Mouse (Mus musculus) thymus, postnatal 14 days (tissue): ENCODE results near the gene Bex6.
A peak's percentile ranks its signal among the peaks of the same experiment; 100 is the strongest.
"Not testable (repeated sequence)": the region's sequence is repeated elsewhere in the genome, so short reads cannot be mapped to it uniquely, and the experiment has no call there.

Source experiments
- DNase-seq: peaks from one replicate; pipeline ENCODE4 v3.0.0; 2021

Gene Bex6

DNA sequence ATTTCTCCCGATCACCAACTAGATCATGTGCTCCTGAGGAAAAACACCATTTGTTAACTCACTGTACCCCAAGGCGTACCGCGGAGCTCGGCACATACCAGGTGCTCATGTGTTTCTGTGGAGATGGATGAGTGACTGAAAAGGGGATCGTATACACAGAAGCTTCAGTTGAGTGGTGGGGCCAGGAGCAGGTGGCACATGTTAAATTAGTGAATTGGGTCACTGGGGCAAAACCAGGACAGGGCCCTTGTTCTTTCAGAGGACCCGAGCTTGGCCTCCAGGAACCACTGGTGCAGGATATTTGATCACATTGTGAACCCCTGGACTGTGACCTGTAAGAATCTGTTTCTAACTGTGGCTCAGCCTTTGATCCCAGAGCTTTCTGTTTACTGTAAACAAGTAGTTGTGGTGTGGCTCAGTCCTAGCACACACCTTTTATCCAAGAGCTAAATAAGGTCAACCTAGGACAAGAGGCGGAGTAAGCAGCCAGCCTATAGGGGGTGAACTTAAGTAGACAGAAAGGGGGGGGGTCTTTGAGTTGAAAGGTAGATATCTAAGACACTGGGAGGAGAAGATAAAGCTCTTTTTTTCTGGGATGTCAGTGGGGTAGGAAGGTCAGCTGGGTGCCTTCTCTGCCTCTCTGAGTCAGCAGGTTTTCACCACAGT is 5.2 kb upstream of the Bex6 start:
- peak; percentile 61 for DNase-seq

DNA sequence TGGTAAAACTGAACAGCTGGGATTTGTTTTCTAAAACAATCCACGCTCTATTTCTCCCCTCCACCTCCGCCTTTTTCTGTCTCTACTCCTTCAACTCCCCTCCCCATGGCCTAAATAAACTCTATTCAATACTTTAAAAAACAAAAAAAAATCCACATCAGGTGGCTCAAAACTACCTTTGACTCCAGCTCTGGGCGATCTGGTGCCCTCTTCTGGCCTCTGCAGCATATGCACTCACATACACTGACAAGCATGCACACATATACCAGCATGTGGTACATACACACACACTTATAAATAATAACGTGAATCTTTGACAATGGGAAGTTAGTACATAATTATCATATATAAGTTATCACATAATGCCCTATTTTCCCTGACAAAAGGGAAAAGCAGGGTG is 4.6 kb upstream of the Bex6 start:
- DNase-seq = peak; percentile 67

DNA sequence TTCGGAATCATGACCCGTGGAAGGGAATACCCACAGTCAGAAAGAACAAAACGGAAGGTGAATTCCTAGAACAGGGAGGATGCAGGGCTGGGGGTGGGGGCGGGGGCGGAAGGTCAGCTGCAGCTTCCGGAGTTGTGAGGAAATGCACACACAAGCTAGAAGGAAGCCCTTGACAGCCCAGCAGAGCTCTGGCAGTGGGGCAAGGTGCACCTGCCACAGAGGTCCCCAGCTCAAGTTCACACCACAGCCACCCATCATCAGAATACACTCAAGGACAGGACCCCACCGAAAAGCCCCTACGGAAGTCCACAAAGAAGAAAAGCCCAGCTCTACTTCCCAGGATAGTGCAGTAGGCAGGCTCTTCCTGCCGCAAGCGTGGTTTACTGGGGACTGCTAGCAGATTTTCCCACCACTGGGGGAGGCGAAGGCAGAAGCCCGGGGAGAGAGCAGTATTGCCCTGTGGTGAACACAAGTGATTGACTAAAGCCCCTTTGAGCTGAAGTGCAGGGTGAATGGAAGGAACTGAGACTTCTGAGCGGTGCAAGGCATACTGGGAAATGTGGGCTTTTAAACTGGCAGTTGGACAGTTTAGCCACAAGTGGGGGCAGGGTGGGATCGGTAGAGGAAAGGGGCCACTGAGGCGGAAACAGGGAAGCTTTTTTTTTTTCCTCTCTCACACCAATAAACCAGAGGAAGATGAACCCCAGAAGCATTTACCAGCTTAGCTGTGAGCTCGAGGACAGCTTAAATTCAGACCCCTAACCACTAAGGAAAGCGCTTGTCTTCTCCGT is 2.5 kb upstream of the Bex6 start:
- DNase-seq = peak; percentile 79

DNA sequence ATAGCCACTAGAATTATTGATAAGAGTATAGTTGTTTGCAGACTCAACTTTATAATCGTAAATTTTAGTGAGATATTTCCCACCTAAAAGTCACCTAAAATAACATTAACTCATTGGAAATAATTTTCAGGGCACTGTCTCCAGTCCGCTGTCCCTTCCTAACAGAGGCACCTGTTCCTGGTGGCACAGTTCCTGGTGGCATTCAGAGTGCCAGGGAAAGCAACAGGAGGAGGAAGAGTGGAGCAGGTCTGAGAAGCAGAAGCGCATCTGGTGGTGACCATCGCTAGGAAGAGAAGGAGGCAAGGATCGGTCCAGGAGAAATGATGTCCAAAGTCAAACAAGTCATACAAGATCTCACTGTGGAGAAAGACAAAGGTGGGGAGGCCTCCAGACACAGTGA is 6.4 kb downstream of the Bex6 start:
- no peak for DNase-seq

DNA sequence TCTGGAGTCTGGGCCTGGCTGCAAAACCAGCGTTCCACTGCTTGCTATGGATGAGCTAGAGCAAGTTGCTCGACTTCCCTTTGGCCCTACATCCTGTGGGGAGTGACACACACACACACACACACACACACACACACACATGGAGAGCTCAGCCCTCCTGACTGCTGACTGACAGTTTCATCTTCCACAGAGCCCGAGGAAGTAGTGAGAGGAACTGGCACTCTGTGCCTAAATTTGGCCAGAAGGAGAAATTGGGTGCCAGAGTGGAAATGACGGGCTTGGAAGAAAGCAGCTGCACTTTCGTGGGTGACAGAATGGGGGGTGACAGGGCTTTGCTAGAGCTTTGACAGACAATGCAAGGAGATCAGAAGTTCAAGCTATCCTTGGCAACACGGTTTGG is 9.5 kb downstream of the Bex6 start:
- peak; percentile 53 for DNase-seq

DNA sequence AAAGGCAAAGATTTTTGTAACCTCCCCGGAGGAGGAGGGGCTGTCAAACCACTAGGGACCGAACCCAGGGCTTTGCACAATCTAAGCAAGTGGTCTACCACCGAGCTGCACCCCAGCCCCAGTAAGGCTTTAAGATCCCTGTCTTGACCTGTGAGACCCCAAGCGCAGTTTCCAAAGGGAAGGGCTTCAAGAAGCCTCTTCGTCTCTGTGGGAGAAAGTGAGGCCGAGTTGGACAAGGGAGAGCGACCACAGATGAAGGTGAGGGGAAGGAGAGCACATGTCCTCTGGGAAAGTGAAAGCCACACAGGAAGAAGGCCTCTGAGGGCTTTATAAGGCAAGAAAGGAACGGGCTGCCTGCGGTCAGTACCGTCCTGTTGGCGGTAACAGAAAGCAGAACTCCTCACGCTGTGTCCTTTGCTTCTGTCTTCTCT is 10.4 kb downstream of the Bex6 start:
- DNase-seq = no peak

DNA sequence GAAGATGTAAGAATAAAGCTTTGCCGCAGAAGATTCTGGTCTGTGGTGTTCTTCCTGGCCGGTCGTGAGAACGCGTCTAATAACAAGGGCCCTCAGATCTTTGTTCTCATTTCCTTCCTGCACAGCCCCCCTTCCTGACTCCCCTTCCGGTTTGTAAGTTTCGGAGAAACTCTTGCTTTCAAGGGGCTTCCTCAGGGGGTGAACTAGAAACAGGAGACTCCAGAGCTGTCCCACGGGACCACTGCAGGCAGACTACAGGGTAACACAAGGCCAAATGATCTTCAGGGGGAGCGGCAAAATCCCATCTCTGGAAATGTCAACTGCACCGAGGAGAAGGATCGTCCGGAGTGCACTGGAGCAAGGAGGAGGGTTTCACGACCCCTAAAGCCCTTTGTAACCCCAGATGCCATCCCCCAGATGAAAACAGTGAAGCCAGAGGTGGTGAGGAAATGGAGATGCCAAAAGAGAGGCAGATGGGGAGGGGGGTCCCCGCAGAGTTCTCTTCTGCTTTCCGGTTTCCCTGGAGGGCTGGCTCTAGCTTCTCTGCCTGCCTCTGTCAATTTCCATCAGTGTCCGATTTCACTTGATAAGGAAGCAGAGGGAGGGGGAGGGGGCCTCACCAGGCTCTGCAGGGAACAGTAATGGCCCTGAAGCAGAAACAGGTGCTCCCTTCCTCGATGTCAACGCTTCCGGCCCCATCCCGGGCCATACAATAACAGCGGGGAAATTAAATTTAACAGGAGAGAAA is 20.8 kb downstream of the Bex6 start:
- peak; percentile 60 for DNase-seq

DNA sequence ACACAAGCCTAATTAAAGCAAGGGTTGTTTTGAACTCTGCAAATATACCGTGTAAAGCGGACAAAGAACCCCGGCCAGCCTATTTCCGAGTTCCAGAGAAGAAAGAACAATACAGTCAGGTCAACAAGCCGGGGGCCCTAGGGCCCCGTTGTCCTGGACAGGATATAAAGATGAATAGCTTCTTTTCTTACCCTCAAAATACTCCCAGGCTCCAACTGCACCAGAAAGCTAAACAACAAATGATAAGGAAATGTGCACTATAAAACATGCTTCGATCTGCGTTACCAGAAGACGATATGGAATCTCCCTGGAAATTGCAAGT is 21.3 kb downstream of the Bex6 start:
- no peak for DNase-seq

DNA sequence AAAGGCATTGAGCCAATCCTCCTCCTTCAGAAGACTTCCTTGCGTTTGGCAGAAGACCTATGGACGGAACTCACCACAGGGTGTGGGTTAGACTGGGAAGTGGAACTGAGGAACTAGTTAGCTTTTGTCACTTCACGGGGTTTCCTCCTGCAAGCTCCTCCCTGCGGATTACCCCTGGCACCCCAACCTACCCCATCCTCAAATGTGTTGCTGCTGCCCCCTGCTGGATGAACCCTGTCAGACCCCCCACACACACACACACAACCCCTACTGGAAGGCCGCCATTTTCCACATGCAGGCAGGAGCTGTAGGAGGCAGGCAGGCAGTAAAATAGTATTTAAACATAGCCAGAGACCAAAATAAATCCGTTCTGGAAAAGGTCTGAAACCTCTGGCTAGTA is 23.1 kb downstream of the Bex6 start:
- peak; percentile 95 for DNase-seq

DNA sequence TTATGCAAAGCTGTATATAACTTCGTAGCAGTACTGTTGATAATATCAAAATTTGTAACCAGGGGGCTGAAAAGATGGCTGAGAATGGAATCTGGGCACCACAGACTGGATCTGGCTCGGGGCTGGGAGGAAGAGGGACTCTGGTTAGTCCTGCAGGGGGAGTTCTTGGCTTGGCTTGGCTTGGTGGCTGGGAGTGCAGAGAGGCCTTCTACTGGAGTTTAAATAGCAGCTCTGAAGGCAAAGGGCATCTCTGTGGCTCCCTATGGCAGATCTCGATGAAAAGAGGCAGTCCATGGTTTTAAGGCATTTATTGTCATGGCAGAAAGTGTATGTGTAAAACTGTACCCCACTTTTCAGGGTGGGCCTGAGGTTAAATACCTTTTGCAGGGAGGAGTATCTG is 25.3 kb downstream of the Bex6 start:
- no peak for DNase-seq

DNA sequence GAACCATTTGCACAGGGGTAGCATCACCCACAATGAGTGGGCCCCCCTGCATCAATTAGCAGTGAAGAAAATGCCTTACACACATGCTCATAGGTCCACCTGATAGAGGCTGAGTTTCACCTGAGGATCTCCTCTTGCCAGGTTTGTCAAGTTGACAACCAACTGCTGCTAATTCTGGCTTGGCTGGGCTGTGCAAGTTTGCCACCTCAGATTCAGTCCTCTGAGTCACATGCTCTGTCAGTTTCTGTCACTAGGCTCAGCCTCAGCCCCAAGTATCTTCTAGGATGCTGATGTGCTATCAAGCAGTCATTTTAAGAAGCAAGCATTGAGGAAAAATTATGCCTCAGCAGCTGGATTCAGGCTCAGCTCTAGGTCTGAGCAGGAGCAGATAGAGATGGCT is 34.5 kb downstream of the Bex6 start:
- no peak for DNase-seq

DNA sequence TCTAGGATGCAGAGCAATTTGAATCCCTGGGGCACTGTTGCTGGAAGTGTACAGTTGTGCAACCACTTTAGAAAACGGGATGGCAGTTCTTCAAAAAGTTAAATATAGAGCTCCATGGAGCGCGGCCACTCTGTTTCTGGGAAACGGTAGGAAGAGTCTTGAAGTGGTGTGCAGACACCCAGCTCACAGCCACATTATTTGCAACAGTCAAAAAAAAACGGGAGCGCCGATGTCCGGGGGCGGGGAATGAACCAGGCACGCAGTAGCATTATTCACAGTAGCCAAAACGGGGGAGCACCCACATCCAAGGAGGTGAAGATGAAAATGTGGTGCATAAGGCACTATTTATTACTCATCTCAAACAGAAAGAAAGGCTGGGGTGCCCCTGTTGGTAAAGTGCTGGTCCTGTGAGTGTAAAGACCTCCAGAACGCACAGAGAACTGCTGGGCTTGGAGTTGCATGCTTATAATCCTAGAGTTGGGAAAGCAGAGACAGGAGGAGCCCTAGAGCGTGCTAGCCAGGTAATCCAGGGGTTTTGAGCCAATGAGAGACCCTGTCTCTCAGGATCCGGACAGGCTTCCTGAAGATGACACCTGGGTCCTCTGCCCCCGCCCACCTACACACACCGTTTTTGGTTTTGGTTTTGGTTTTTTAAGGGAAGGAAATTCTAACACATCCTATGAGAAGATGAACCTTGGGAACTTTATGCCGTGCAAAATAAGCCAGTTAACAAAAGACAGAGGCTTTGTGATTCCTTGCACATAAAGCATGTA is 35.4 kb downstream of the Bex6 start:
- DNase-seq = no peak

DNA sequence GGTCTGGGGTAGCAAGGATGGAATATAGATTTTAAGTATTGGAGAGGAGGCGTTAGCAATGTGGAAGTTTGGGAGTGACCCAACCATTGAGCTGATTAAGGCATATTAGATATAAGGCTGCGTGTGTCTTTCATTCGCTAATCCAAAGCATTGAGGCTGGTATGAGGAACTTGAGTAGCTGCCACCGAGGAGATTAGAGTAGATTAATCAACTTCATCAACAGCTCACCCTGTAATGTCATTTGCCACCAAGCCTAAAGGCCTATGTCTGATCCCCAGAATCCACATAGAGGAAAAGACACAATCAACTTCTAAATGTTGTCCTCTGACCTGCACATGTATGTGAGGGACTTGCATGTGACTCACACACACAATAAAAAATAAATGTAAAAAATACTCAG is 42.2 kb downstream of the Bex6 start:
- DNase-seq = no peak

DNA sequence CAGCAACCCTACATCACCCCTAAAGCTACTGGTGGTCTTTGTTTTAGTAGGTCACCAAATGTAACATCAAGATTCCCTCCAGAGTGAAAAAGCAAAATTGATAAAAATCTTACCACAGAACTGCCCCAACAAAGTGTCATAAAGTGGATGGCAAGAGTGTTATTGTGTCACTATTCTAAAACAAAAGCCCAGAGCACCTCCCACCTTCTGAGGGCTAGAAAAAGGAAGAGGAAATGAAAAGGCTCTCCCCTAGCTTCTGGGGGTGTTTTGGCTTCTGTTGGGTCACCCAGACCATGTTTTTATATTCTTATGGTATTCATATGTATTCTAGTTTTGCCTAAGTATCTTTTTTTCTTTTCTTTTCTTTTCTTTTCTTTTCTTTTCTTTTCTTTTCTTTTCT is 42.8 kb downstream of the Bex6 start:
- no peak for DNase-seq

DNA sequence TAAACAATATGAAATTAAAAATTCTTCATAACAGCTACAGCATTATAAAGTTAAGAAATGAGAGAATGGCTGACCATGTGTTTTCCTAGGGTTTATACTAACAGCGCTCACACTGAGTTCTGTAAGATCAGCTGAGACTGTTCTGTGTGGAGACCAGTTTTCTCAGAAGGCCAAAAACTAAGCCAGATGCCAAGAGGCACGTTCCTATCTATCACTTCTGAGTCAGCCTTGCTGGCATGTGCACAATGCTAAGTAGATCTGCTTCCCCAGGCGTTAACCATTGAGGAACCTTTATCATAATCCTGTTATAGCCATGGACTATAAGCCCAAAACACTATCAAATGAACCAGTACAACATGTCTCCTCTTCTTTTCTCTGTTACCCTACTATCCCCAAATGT is 52.4 kb downstream of the Bex6 start:
- not testable (repeated sequence) for DNase-seq
